Mouse (Mus musculus): ENCODE results near the gene Txndc12.

GRCm38 (mm10) chr4:108887456-108887855 is 53.1 kb downstream of the Txndc12 start:
- TF ChIP-seq EP300 (IDR thresholded peaks at IDR 0.05; ENCODE audit: insufficient read depth, low read depth, low read length) = no peak
- no peak for TF ChIP-seq CTCF (IDR thresholded peaks at IDR 0.05)
- no peak for TF ChIP-seq POLR2A (IDR thresholded peaks at IDR 0.05; ENCODE audit: insufficient read depth, low read depth, low read length)

Measured in heart, adult 2 months (tissue).